In the genomic region with DNA sequence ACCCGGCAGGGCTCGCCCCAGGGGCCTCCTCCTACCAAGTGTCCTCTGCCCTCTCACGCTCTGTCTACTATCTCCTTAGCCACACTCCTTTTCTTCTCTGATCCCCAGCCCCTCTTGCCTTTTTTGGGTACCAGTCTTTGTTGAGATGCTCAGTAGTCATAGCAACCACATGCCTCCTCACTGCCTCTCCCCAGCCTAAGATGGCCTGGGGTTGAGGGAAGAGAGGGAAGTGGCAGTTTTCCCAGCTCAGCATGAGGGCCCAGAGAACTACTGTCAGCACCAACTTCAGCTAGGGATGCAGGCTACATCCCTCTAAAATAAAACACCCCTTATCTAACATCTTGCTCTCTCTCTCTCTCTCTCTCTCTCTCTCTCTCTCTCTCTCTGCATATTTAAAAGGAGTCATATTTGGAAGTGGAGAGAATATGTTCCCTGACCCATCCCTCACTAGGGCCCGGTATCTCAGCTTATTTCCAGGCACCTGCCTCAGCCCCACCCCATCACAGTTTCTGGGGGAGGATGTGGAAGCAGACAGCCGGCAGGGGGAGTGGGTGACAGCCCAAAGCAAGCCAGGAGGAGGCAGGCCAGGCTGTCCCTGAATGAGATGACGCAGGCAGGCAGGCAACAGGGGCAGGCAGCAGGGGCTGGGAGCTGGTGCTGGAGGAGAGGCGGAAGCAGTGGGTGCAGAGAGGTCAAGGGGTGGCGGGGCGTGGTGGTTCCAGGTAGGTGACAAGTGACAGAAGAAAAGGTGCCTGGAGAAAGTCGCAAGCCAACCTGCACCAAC, we compare ENCODE assay signal across 9 mouse cellular contexts. TPM values are rescaled to one million over a fixed set of nuclear protein-coding genes. Genes with fewer than 3 reads are reported as not detected.
DNase-seq lines count a peak whose midpoint lies in the region; ATAC-seq and TF ChIP-seq lines count a peak whose summit lies in the region.
"Had no signal": no experiment of that assay in that cellular context is flagged by ENCODE, and none has a peak within 500 bp of the region (broad histone marks: within the 10 kb centered on the region; RNA-seq: fewer than 3 reads in every experiment).

No protein-coding gene starts in this region.

- no peak for TF ChIP-seq POLR2A in cortical plate, adult 2 months (IDR thresholded peaks at IDR 0.05; ENCODE audit: extremely low read depth, insufficient read depth, low read length)

- no peaks in the 10 kb centered on the region for H3K27me3 ChIP-seq in C2C12 (ENCODE audit: control insufficient read depth, insufficient read depth, insufficient read length)
- peaks cover 23% of the 10 kb centered on the region for H3K27me3 ChIP-seq in hindbrain, embryonic 10.5 days (ENCODE audit: insufficient read depth, poor library complexity, severe bottlenecking)
- H3K27me3 ChIP-seq: heart, embryonic 15.5 days had no signal

- 29% methylated on average over 10 of the region's 10 CpGs for WGBS in hindbrain, embryonic 10.5 days

- peak; percentile 31; the same call in 1 of the 2 replicates for ATAC-seq in neutrophil, adult 5-6 weeks (ENCODE audit: extremely low read depth, insufficient number of reproducible peaks, low FRiP score, poor library complexity, severe bottlenecking)

- peak overlapping the region; percentile 96 for H3K27ac ChIP-seq in cortical plate, adult 2 months (ENCODE audit: insufficient read depth, low read length)
- peak overlapping the region; percentile 64; the same call in 1 of the 2 replicates for H3K27ac ChIP-seq in hindbrain, embryonic 10.5 days
- H3K27ac ChIP-seq: heart, embryonic 15.5 days had no signal

- TF ChIP-seq CTCF in C2C12 (IDR thresholded peaks at IDR 0.05; ENCODE audit: control insufficient read depth, insufficient read depth, insufficient read length), result peak; percentile 16
- TF ChIP-seq CTCF in cortical plate, adult 2 months (IDR thresholded peaks at IDR 0.05; ENCODE audit: extremely low read depth, insufficient read depth, low read length), result 0 out of 2 replicates have a peak, but pooled peaks have one; percentile 16

- intact Hi-C loops in heart, postnatal 25 days (cut with DNase I), result no loop called here
- intact Hi-C loops in left cerebral cortex, postnatal 36 days (cut with DNase I), result no loop called here

- no peaks in the 10 kb centered on the region for H3K36me3 ChIP-seq in C2C12 (ENCODE audit: control insufficient read depth, insufficient read depth)
- H3K36me3 ChIP-seq in hindbrain, embryonic 10.5 days, result peaks cover 42% of the 10 kb centered on the region
- H3K36me3 ChIP-seq: heart, embryonic 15.5 days had no signal

- peaks cover 7% of the 10 kb centered on the region for H3K4me1 ChIP-seq in cortical plate, adult 2 months (ENCODE audit: control insufficient read depth, insufficient read depth, low read length)
- peaks cover 58% of the 10 kb centered on the region for H3K4me1 ChIP-seq in hindbrain, embryonic 10.5 days (replicated peaks)

- H3K9me3 ChIP-seq in hindbrain, embryonic 10.5 days, result no peaks in the 10 kb centered on the region
- H3K9me3 ChIP-seq: heart, embryonic 15.5 days had no signal

- H3K79me3 ChIP-seq in C2C12 (ENCODE audit: low read depth), result no peaks in the 10 kb centered on the region

- no peak overlapping the region for H3K4me3 ChIP-seq in C2C12 (ENCODE audit: insufficient read depth, poor library complexity, severe bottlenecking)
- peak overlapping the region; percentile 97 for H3K4me3 ChIP-seq in cortical plate, adult 2 months (ENCODE audit: insufficient read depth, low read length)
- peak overlapping the region; percentile 20; the same call in 1 of the 2 replicates for H3K4me3 ChIP-seq in hindbrain, embryonic 10.5 days
- H3K4me3 ChIP-seq: heart, embryonic 15.5 days had no signal

- H3K79me2 ChIP-seq in C2C12 (ENCODE audit: control insufficient read depth, insufficient read depth), result peaks cover 10% of the 10 kb centered on the region

- DNase-seq in heart, adult 11 months, result peak; percentile 92
- no peak for DNase-seq in heart, postnatal 25 days (ENCODE audit: low spot score)
- no peak for DNase-seq in hindbrain, embryonic 10.5 days (ENCODE audit: low spot score)
- peak; percentile 82 to 88 for DNase-seq in left cerebral cortex, postnatal 36 days (ENCODE audit: low spot score in 2 of 2)
- no peak for DNase-seq in cerebellum, adult 8-10 months

- no peak overlapping the region for H3ac ChIP-seq in C2C12 (ENCODE audit: control insufficient read depth, insufficient read length, low read depth)

TF ChIP-seq in C2C12, 6 proteins besides CTCF, POLR2A, EP300 and RAD21:
- no peak for TF ChIP-seq CEBPB (IDR thresholded peaks at IDR 0.05; ENCODE audit: low read depth)
- no peak for TF ChIP-seq MYOG (IDR thresholded peaks at IDR 0.05; ENCODE audit: control insufficient read depth, extremely low read depth, insufficient read length)
- TF ChIP-seq MAX (IDR thresholded peaks at IDR 0.05), result no peak
- no peak for TF ChIP-seq FOSL1 (IDR thresholded peaks at IDR 0.05; ENCODE audit: insufficient read depth, low read length, poor library complexity, severe bottlenecking)
- no peak for TF ChIP-seq USF1 (IDR thresholded peaks at IDR 0.05; ENCODE audit: low read depth)
- TF ChIP-seq MYOD1 (IDR thresholded peaks at IDR 0.05; ENCODE audit: control insufficient read depth, insufficient read length, low read depth), result no peak
TF ChIP-seq in C2C12: peak in this region for 0.

RNA-seq across cellular contexts. Expression of a gene that starts 3.8 kb away (rescaled TPM):
- total RNA-seq in heart, postnatal 25 days (2021), result 1 to 10 TPM; 6.0 to 6.8 TPM
- polyA plus RNA-seq in C2C12 (2012; fragmentation: generic; extraction: Trizol), result 6.1 TPM
- 114 and 117 TPM in 2 replicates for polyA plus RNA-seq in cortical plate, adult 2 months (2012; rRNA removed)
- polyA plus RNA-seq in hindbrain, embryonic 10.5 days (2016; fragmentation: Nextera tagmentation; extraction: Ambion mirVana), result 7.6 and 22.9 TPM in 2 replicates
- total RNA-seq in left cerebral cortex, postnatal 36 days (2021), result 100 to 1,000 TPM; 149 to 163 TPM
- total RNA-seq in neutrophil, adult 5-6 weeks (2017), result 4.1 and 4.8 TPM in 2 replicates

RNA-seq across cellular contexts. Expression of a gene that starts 7.5 kb away (rescaled TPM):
- 100 to 1,000 TPM; 539 to 575 TPM for total RNA-seq in heart, postnatal 25 days (2021)
- polyA plus RNA-seq in C2C12 (2012; fragmentation: generic; extraction: Trizol), result 3,682 TPM
- 880 and 901 TPM in 2 replicates for polyA plus RNA-seq in cortical plate, adult 2 months (2012; rRNA removed)
- polyA plus RNA-seq in hindbrain, embryonic 10.5 days (2016; fragmentation: Nextera tagmentation; extraction: Ambion mirVana), result 1,011 and 1,145 TPM in 2 replicates
- total RNA-seq in left cerebral cortex, postnatal 36 days (2021), result 100 to 1,000 TPM; 524 to 620 TPM
- total RNA-seq in neutrophil, adult 5-6 weeks (2017), result 1,086 and 1,116 TPM in 2 replicates

RNA-seq across cellular contexts. Expression of a gene that starts 23.1 kb away (rescaled TPM):
- total RNA-seq in heart, postnatal 25 days (2021), result under 1 TPM; 0.57 to 0.92 TPM
- polyA plus RNA-seq in C2C12 (2012; fragmentation: generic; extraction: Trizol), result 0.54 TPM
- 2.2 and 2.6 TPM in 2 replicates for polyA plus RNA-seq in cortical plate, adult 2 months (2012; rRNA removed)
- 13.3 and 16.2 TPM in 2 replicates for polyA plus RNA-seq in hindbrain, embryonic 10.5 days (2016; fragmentation: Nextera tagmentation; extraction: Ambion mirVana)
- 1 to 10 TPM in 1 of 2 experiments, under 1 TPM in 1; 0.93 to 1.7 TPM for total RNA-seq in left cerebral cortex, postnatal 36 days (2021)
- total RNA-seq in neutrophil, adult 5-6 weeks (2017), result 54.0 and 56.4 TPM in 2 replicates

RNA-seq across cellular contexts. Expression of a gene that starts 32.8 kb away (rescaled TPM):
- total RNA-seq in heart, postnatal 25 days (2021), result 1 to 10 TPM; 5.4 to 6.0 TPM
- polyA plus RNA-seq in C2C12 (2012; fragmentation: generic; extraction: Trizol), result 0.25 TPM
- 28.6 and 29.2 TPM in 2 replicates for polyA plus RNA-seq in cortical plate, adult 2 months (2012; rRNA removed)
- polyA plus RNA-seq in hindbrain, embryonic 10.5 days (2016; fragmentation: Nextera tagmentation; extraction: Ambion mirVana), result 0.11 and 0.24 TPM in 2 replicates
- total RNA-seq in left cerebral cortex, postnatal 36 days (2021), result 10 to 100 TPM; 26.3 to 39.3 TPM
- total RNA-seq in neutrophil, adult 5-6 weeks (2017), result 1.2 and 2.9 TPM in 2 replicates

RNA-seq across cellular contexts. Expression of a gene that starts 34.2 kb away (rescaled TPM):
- total RNA-seq in heart, postnatal 25 days (2021), result under 1 TPM; 0.13 to 0.25 TPM
- 34.6 TPM for polyA plus RNA-seq in C2C12 (2012; fragmentation: generic; extraction: Trizol)
- polyA plus RNA-seq in cortical plate, adult 2 months (2012; rRNA removed), result 49.7 and 51.6 TPM in 2 replicates
- polyA plus RNA-seq in hindbrain, embryonic 10.5 days (2016; fragmentation: Nextera tagmentation; extraction: Ambion mirVana), result 1.1 and 1.5 TPM in 2 replicates
- total RNA-seq in left cerebral cortex, postnatal 36 days (2021), result 100 to 1,000 TPM in 1 of 2 experiments, 10 to 100 TPM in 1; 69.6 to 102 TPM
- 5.3 and 7.8 TPM in 2 replicates for total RNA-seq in neutrophil, adult 5-6 weeks (2017)

Comparison
In these comparisons a context has a peak if more than half of its experiments do, and no peak if none do; other contexts are left out.
1. DNase-seq: peak in heart, adult 11 months (single experiment) and left cerebral cortex, postnatal 36 days (2 of 2); none in heart, postnatal 25 days (single experiment), hindbrain, embryonic 10.5 days (single experiment) and cerebellum, adult 8-10 months (single experiment).
2. RNA of a gene that starts 3.8 kb away (total RNA-seq): 149 to 163 TPM in left cerebral cortex, postnatal 36 days; 6.0 to 6.8 TPM in heart, postnatal 25 days and 4.1 to 4.8 TPM in neutrophil, adult 5-6 weeks; every median in the first group is over 10 times any median in the second.
3. RNA of a gene that starts 23.1 kb away (total RNA-seq): 54.0 to 56.4 TPM in neutrophil, adult 5-6 weeks; 0.93 to 1.7 TPM in left cerebral cortex, postnatal 36 days and 0.57 to 0.92 TPM in heart, postnatal 25 days; every median in the first group is over 10 times any median in the second.